Mouse (Mus musculus) left cerebral cortex, postnatal 4 days (tissue): ENCODE data around the gene Nap1l1. TPM values are rescaled to one million over a fixed set of nuclear protein-coding genes. Genes with fewer than 3 reads are reported as not detected.
A peak's percentile ranks its signal among the peaks of the same experiment; 100 is the strongest.

Experiments used
- DNase-seq: peaks from one replicate; pipeline ENCODE4 v3.0.0-alpha.2; 2022
- intact Hi-C: fragments of 180-260 bp; cut with DNase I; formaldehyde crosslinking; loops from one replicate; pipeline ENCODE4 v1.15.1; 2025
- total RNA-seq, 2 experiments: library from RNA; stranded (reverse); gene quantifications; 2 replicates each; pipeline ENCODE4 v1.2.3; 2021

Gene Nap1l1
- total RNA-seq, 2 experiments from 2014 or later = 229 to 241 TPM

GRCm38 (mm10) chr10:111512036-111512568 lies 39.1 kb downstream of the Nap1l1 start:
- intact Hi-C loops = no loop called here
- no peak for DNase-seq

GRCm38 (mm10) chr10:111514282-111514885 lies 41.4 kb downstream of the Nap1l1 start:
- intact Hi-C loops = no loop called here
- no peak for DNase-seq

GRCm38 (mm10) chr10:111515071-111516010 lies 42.3 kb downstream of the Nap1l1 start:
- DNase-seq = no peak
- intact Hi-C loops = no loop called here

- DNase-seq = no peak
- intact Hi-C loops = no loop called here
Observed at GRCm38 (mm10) chr10:111516172-111516588, 43.2 kb downstream of the Nap1l1 start.

GRCm38 (mm10) chr10:111516804-111517436 lies 43.9 kb downstream of the Nap1l1 start:
- intact Hi-C loops = no loop called here

GRCm38 (mm10) chr10:111518350-111518749 lies 45.3 kb downstream of the Nap1l1 start:
- intact Hi-C loops = no loop called here
- DNase-seq = no peak

More at GRCm38 (mm10) chr10:111516804-111517436, 43.9 kb downstream of the Nap1l1 start:
- DNase-seq = no peak

- DNase-seq = peak; percentile 70
- intact Hi-C loops = no loop called here
Observed at GRCm38 (mm10) chr10:111519620-111520370, 46.8 kb downstream of the Nap1l1 start.

GRCm38 (mm10) chr10:111520621-111521020 lies 47.6 kb downstream of the Nap1l1 start:
- no peak for DNase-seq
- intact Hi-C loops = no loop called here

- no peak for DNase-seq
- intact Hi-C loops = no loop called here
Observed at GRCm38 (mm10) chr10:111521636-111522035, 48.6 kb downstream of the Nap1l1 start.

- intact Hi-C loops = no loop called here
- no peak for DNase-seq
Observed at GRCm38 (mm10) chr10:111522230-111522629, 49.2 kb downstream of the Nap1l1 start.

- DNase-seq = no peak
- intact Hi-C loops = no loop called here
Observed at GRCm38 (mm10) chr10:111523894-111524293, 50.9 kb downstream of the Nap1l1 start.

- DNase-seq = peak; percentile 41
Observed at GRCm38 (mm10) chr10:111527057-111527456, 54.0 kb downstream of the Nap1l1 start.

GRCm38 (mm10) chr10:111527613-111528012 lies 54.6 kb downstream of the Nap1l1 start:
- DNase-seq = no peak
- intact Hi-C loops = no loop called here

More at GRCm38 (mm10) chr10:111527057-111527456, 54.0 kb downstream of the Nap1l1 start:
- intact Hi-C loops = no loop called here

GRCm38 (mm10) chr10:111528283-111528682 lies 55.3 kb downstream of the Nap1l1 start:
- no peak for DNase-seq
- intact Hi-C loops = no loop called here

- intact Hi-C loops = no loop called here
- DNase-seq = no peak
Observed at GRCm38 (mm10) chr10:111530398-111530797, 57.4 kb downstream of the Nap1l1 start.

- DNase-seq = no peak
- intact Hi-C loops = no loop called here
Observed at GRCm38 (mm10) chr10:111534691-111535090, 61.7 kb downstream of the Nap1l1 start.

- DNase-seq = no peak
- intact Hi-C loops = no loop called here
Observed at GRCm38 (mm10) chr10:111537410-111537809, 64.4 kb downstream of the Nap1l1 start.

GRCm38 (mm10) chr10:111539724-111540324 lies 66.8 kb downstream of the Nap1l1 start:
- intact Hi-C loops = no loop called here

GRCm38 (mm10) chr10:111540678-111541077 lies 67.7 kb downstream of the Nap1l1 start:
- DNase-seq = no peak
- intact Hi-C loops = no loop called here

More at GRCm38 (mm10) chr10:111539724-111540324, 66.8 kb downstream of the Nap1l1 start:
- DNase-seq = no peak

GRCm38 (mm10) chr10:111543106-111543505 lies 70.1 kb downstream of the Nap1l1 start:
- DNase-seq = no peak
- intact Hi-C loops = no loop called here
